Comparison of ENCODE assay signal across 8 mouse cellular contexts in the genomic region with DNA sequence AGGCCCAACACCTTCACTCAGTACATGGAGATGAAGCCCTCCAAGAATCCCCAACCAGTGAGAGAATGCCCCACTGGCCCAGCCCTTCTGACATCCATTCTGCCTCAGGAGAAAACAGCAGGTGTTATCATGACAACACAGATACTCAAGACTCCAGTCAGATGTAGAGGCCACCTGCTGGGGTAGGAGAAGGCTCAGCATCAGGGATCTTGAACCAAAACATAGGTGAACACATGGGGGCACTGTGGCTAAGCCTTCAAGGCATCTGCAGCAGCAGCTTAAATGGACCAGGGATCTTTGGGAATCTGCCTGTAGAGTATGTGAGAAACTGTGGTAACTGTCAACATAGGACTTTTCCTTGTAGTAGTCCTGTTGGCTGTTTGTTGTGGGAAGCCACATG. TPM values are rescaled to one million over a fixed set of nuclear protein-coding genes. Genes with fewer than 3 reads are reported as not detected.
DNase-seq lines count a peak whose midpoint lies in the region; ATAC-seq and TF ChIP-seq lines count a peak whose summit lies in the region.
"Had no signal": no experiment of that assay in that cellular context is flagged by ENCODE, and none has a peak within 500 bp of the region (broad histone marks: within the 10 kb centered on the region; RNA-seq: fewer than 3 reads in every experiment).

No protein-coding gene starts in this region.

- peak; percentile 2 for DNase-seq in hindbrain, embryonic 11.5 days (ENCODE audit: low spot score)
- DNase-seq in adrenal gland, postnatal 25 days, result peak; percentile 26
- peak in 1 of 3 experiments; percentile 20 for DNase-seq in liver, embryonic 14.5 days (ENCODE audit: low read depth in 3 of 3, low spot score in 3 of 3)
- DNase-seq in right cerebral cortex, adult 2 months (ENCODE audit: low spot score in 2 of 2), result no peak

- H3K36me3 ChIP-seq in hindbrain, embryonic 11.5 days (ENCODE audit: control insufficient read depth, insufficient read depth, low read length), result no peaks in the 10 kb centered on the region
- peaks cover 51% of the 10 kb centered on the region for H3K36me3 ChIP-seq in hindbrain, embryonic 13.5 days
- peaks cover 36% of the 10 kb centered on the region for H3K36me3 ChIP-seq in E14TG2a.4 (ENCODE audit: insufficient read depth, low read length)
- H3K36me3 ChIP-seq in liver, embryonic 14.5 days (replicated peaks; ENCODE audit: control insufficient read depth, insufficient read depth, low read depth), result peaks cover 12% of the 10 kb centered on the region
- peaks cover 26% of the 10 kb centered on the region for H3K36me3 ChIP-seq in neural tube, embryonic 15.5 days

- no peaks in the 10 kb centered on the region for H3K27me3 ChIP-seq in hindbrain, embryonic 11.5 days (ENCODE audit: control insufficient read depth, insufficient read depth, low read length)
- no peaks in the 10 kb centered on the region for H3K27me3 ChIP-seq in hindbrain, embryonic 13.5 days
- no peaks in the 10 kb centered on the region for H3K27me3 ChIP-seq in E14TG2a.4 (ENCODE audit: insufficient read depth, low read length)
- H3K27me3 ChIP-seq in liver, embryonic 14.5 days (ENCODE audit: control insufficient read depth, insufficient read depth, low read length), result no peaks in the 10 kb centered on the region
- H3K27me3 ChIP-seq in neural tube, embryonic 15.5 days (replicated peaks), result no peaks in the 10 kb centered on the region
- H3K27me3 ChIP-seq: neural tube, embryonic 12.5 days had no signal

- no peaks in the 10 kb centered on the region for H3K4me1 ChIP-seq in hindbrain, embryonic 11.5 days (replicated peaks; ENCODE audit: control insufficient read depth, insufficient read depth, low read length)
- H3K4me1 ChIP-seq in hindbrain, embryonic 13.5 days (replicated peaks), result no peaks in the 10 kb centered on the region
- peaks cover 4% of the 10 kb centered on the region; the same call in 1 of the 2 replicates for H3K4me1 ChIP-seq in E14TG2a.4 (replicated peaks; ENCODE audit: low read depth, low read length)
- H3K4me1 ChIP-seq in liver, embryonic 14.5 days (replicated peaks; ENCODE audit: control insufficient read depth in 2 of 2, insufficient read depth in 2 of 2, low read length in 1 of 2), result no peaks in the 10 kb centered on the region
- H3K4me1 ChIP-seq in neural tube, embryonic 15.5 days, result no peaks in the 10 kb centered on the region
- H3K4me1 ChIP-seq: neural tube, embryonic 12.5 days had no signal

- H3K9me3 ChIP-seq in hindbrain, embryonic 11.5 days (ENCODE audit: control insufficient read depth, low read length), result no peaks in the 10 kb centered on the region
- H3K9me3 ChIP-seq in hindbrain, embryonic 13.5 days, result no peaks in the 10 kb centered on the region
- H3K9me3 ChIP-seq in E14TG2a.4 (ENCODE audit: low read length), result no peaks in the 10 kb centered on the region
- no peaks in the 10 kb centered on the region for H3K9me3 ChIP-seq in liver, embryonic 14.5 days (ENCODE audit: control insufficient read depth, low read length)
- no peaks in the 10 kb centered on the region for H3K9me3 ChIP-seq in neural tube, embryonic 15.5 days (replicated peaks)
- H3K9me3 ChIP-seq: neural tube, embryonic 12.5 days had no signal

- no peak overlapping the region for H3K4me3 ChIP-seq in hindbrain, embryonic 11.5 days (ENCODE audit: low read depth, low read length)
- no peak overlapping the region for H3K4me3 ChIP-seq in hindbrain, embryonic 13.5 days
- H3K4me3 ChIP-seq in E14TG2a.4 (replicated peaks; ENCODE audit: low read length), result no peak overlapping the region
- no peak overlapping the region for H3K4me3 ChIP-seq in liver, embryonic 14.5 days (ENCODE audit: insufficient read depth in 1 of 2, low read depth in 2 of 2, low read length in 2 of 2)
- no peak overlapping the region for H3K4me3 ChIP-seq in neural tube, embryonic 15.5 days (replicated peaks)
- H3K4me3 ChIP-seq: neural tube, embryonic 12.5 days had no signal

- no peak overlapping the region for H3K27ac ChIP-seq in hindbrain, embryonic 11.5 days (ENCODE audit: low read depth, low read length)
- no peak overlapping the region for H3K27ac ChIP-seq in hindbrain, embryonic 13.5 days
- H3K27ac ChIP-seq in liver, embryonic 14.5 days, result no peak overlapping the region
- H3K27ac ChIP-seq in neural tube, embryonic 15.5 days (replicated peaks), result no peak overlapping the region
- H3K27ac ChIP-seq: neural tube, embryonic 12.5 days had no signal

- TF ChIP-seq EP300 in liver, embryonic 14.5 days (IDR thresholded peaks at IDR 0.05; ENCODE audit: low read depth), result no peak

- H3K4me2 ChIP-seq in hindbrain, embryonic 11.5 days (replicated peaks; ENCODE audit: low read depth, low read length), result no peak overlapping the region
- no peak overlapping the region for H3K4me2 ChIP-seq in hindbrain, embryonic 13.5 days
- no peak overlapping the region for H3K4me2 ChIP-seq in liver, embryonic 14.5 days (ENCODE audit: low read depth)
- no peak overlapping the region for H3K4me2 ChIP-seq in neural tube, embryonic 15.5 days
- H3K4me2 ChIP-seq: neural tube, embryonic 12.5 days had no signal

- H3K9ac ChIP-seq in hindbrain, embryonic 11.5 days (ENCODE audit: low read depth, low read length), result no peak overlapping the region
- H3K9ac ChIP-seq in hindbrain, embryonic 13.5 days, result no peak overlapping the region
- no peak overlapping the region for H3K9ac ChIP-seq in liver, embryonic 14.5 days (replicated peaks)
- no peak overlapping the region for H3K9ac ChIP-seq in neural tube, embryonic 15.5 days (replicated peaks)
- H3K9ac ChIP-seq: neural tube, embryonic 12.5 days had no signal

- TF ChIP-seq CTCF in E14TG2a.4 (conservative IDR thresholded peaks at IDR 0.05; ENCODE audit: low read length), result 0 out of 2 replicates have a peak, but pooled peaks have one; percentile 6
- peak; percentile 65 for TF ChIP-seq CTCF in liver, embryonic 14.5 days (IDR thresholded peaks at IDR 0.05; ENCODE audit: low read depth)

- no peak for ATAC-seq in hindbrain, embryonic 11.5 days (ENCODE audit: low FRiP score)
- ATAC-seq in hindbrain, embryonic 13.5 days (ENCODE audit: low FRiP score), result no peak
- peak; percentile 48; the same call in 1 of the 2 replicates for ATAC-seq in liver, embryonic 14.5 days (ENCODE audit: insufficient read depth)
- no peak for ATAC-seq in neural tube, embryonic 15.5 days (ENCODE audit: low FRiP score)

RNA-seq across cellular contexts. Expression of gene Myo9b, which starts 11.3 kb away (rescaled TPM):
- polyA plus RNA-seq in hindbrain, embryonic 11.5 days (2014; fragmentation: Nextera tagmentation; extraction: Ambion mirVana), result 16.1 and 17.4 TPM in 2 replicates
- 16.4 and 18.5 TPM in 2 replicates for polyA plus RNA-seq in hindbrain, embryonic 13.5 days (2015; fragmentation: Nextera tagmentation; extraction: Ambion mirVana)
- total RNA-seq in adrenal gland, postnatal 25 days (2021), result 40.7 and 42.0 TPM in 2 replicates
- polyA plus RNA-seq in liver, embryonic 14.5 days (2012; rRNA removed), result 5.9 and 6.4 TPM in 2 replicates
- 5.8 and 7.0 TPM in 2 replicates for polyA plus RNA-seq in liver, embryonic 14.5 days (2014; fragmentation: Nextera tagmentation; extraction: Ambion mirVana)
- polyA plus RNA-seq in neural tube, embryonic 15.5 days (2015; fragmentation: Nextera tagmentation; extraction: Ambion mirVana), result 14.9 and 16.0 TPM in 2 replicates

RNA-seq across cellular contexts. Expression of gene Haus8, which starts 11.5 kb away (rescaled TPM):
- 56.5 and 61.7 TPM in 2 replicates for polyA plus RNA-seq in hindbrain, embryonic 11.5 days (2014; fragmentation: Nextera tagmentation; extraction: Ambion mirVana)
- 58.2 and 58.7 TPM in 2 replicates for polyA plus RNA-seq in hindbrain, embryonic 13.5 days (2015; fragmentation: Nextera tagmentation; extraction: Ambion mirVana)
- 19.6 and 21.5 TPM in 2 replicates for total RNA-seq in adrenal gland, postnatal 25 days (2021)
- polyA plus RNA-seq in liver, embryonic 14.5 days (2012; rRNA removed), result 16.0 and 23.9 TPM in 2 replicates
- polyA plus RNA-seq in liver, embryonic 14.5 days (2014; fragmentation: Nextera tagmentation; extraction: Ambion mirVana), result 47.1 and 51.6 TPM in 2 replicates
- polyA plus RNA-seq in neural tube, embryonic 15.5 days (2015; fragmentation: Nextera tagmentation; extraction: Ambion mirVana), result 68.5 and 72.0 TPM in 2 replicates

Comparison
In these comparisons a context has a peak if more than half of its experiments do, and no peak if none do; other contexts are left out.
1. DNase-seq: peak in hindbrain, embryonic 11.5 days (single experiment) and adrenal gland, postnatal 25 days (single experiment); none in right cerebral cortex, adult 2 months (0 of 2).